Mouse (Mus musculus) spleen, adult 2 months (tissue): ENCODE data around the gene Ppp1r12a.

Source experiments
- CTCF ChIP-seq: fragments of 200-500 bp; IDR thresholded peaks from 2 replicates; pipeline ENCODE4 v1.5.1; 2011; ENCODE audit warnings: mild to moderate bottlenecking, inconsistent platforms; ENCODE audit not compliant: insufficient read depth, insufficient read length, insufficient replicate concordance; ENCODE audit errors: extremely low read depth
- POLR2A ChIP-seq: fragments of 200-500 bp; IDR thresholded peaks from 2 replicates; pipeline ENCODE4 v1.6.1; 2011; ENCODE audit warnings: low read depth, low read length, inconsistent platforms

DNA sequence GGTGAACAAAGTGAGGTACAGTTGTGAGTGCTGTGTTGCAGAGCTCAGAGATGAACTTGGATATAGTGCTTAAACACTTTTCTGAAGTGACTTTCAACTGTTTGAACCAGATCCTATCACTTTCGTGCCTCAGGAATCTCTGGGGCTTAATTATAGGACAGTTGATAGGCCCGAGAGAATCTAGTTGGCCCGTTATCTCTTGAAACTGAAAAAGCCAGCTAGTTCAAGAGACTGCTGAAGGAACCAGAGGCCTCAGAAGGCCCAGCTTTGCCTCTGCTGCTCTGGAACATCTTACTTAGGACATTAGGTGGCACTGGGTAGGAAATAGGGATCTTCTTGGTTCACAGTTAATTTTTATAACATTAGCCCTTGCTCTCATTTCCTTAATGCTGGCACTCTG is 17.4 kb downstream of the Ppp1r12a start:
- TF ChIP-seq CTCF (no peak), POLR2A (no peak)
